Mouse (Mus musculus): ENCODE data around the gene Slc25a39.

DNA sequence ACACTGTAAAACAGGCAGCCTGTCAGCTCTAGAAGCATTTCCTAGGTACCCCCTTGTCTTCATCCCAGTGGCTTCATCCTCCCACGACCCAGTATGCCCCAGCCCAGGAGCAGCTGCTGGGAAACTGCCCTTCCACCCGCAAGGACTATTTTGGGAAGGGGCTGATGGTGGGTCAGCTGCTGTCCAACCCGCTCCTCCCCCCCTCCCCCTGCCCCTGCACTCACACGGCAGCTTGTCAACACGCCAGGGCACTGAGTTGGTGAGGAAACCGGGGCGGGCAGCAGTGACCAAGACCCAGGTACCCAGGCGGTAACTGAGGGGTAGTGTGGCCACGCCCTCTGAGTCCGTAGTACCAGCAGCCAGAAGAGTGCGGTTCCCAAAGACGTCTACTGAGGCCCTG is 36.0 kb upstream of the Slc25a39 start:
- no peak for TF ChIP-seq CTCF (IDR thresholded peaks at IDR 0.05)
- no peak for TF ChIP-seq EP300 (IDR thresholded peaks at IDR 0.05)
